Mouse (Mus musculus) forebrain, embryonic 16.5 days (tissue): ENCODE measurements around the gene Inhba. TPM values are rescaled to one million over a fixed set of nuclear protein-coding genes. Genes with fewer than 3 reads are reported as not detected.

Source experiments
- ATAC-seq: fragments of 200-750 bp; cut with Nextera tagmentation; 2 replicates; pipeline ENCODE4 v1.8.0; 2017; ENCODE audit warnings: mild to moderate bottlenecking, moderate library complexity
- H3K27ac ChIP-seq: fragments of 300-500 bp; sonication (generic); 2 replicates; pipeline ENCODE4 v1.5.1; 2014; ENCODE audit warnings: low read length, control low read depth
- H3K27me3 ChIP-seq: fragments of 300-500 bp; sonication (generic); replicated peaks from 2 replicates; pipeline ENCODE4 v1.6.1; 2014; ENCODE audit warnings: low read length; ENCODE audit not compliant: control insufficient read depth, insufficient read depth
- H3K36me3 ChIP-seq: fragments of 300-500 bp; sonication (generic); 2 replicates; pipeline ENCODE4 v1.6.1; 2014; ENCODE audit not compliant: control insufficient read depth, insufficient read depth
- H3K4me1 ChIP-seq: fragments of 300-500 bp; sonication (generic); replicated peaks from 2 replicates; pipeline ENCODE4 v1.6.1; 2014; ENCODE audit warnings: low read length; ENCODE audit not compliant: control insufficient read depth, insufficient read depth
- H3K4me2 ChIP-seq: fragments of 300-500 bp; sonication (generic); 2 replicates; pipeline ENCODE4 v1.6.1; 2014; ENCODE audit warnings: mild to moderate bottlenecking, low read length, control low read depth
- H3K4me3 ChIP-seq: fragments of 300-500 bp; sonication (generic); replicated peaks from 2 replicates; pipeline ENCODE4 v1.5.1; 2014; ENCODE audit warnings: mild to moderate bottlenecking, low read length, control low read depth
- H3K9ac ChIP-seq: fragments of 300-500 bp; sonication (generic); replicated peaks from 2 replicates; pipeline ENCODE4 v1.6.1; 2014; ENCODE audit warnings: low read depth, low read length, control low read depth
- H3K9me3 ChIP-seq: fragments of 300-500 bp; sonication (generic); 2 replicates; pipeline ENCODE4 v1.6.1; 2016; ENCODE audit warnings: low read length; ENCODE audit not compliant: control insufficient read depth
- WGBS: fragments of 180-500 bp; shearing (Covaris S2); extraction: QIAGEN DNeasy Blood & Tissue Kit; methylation state at CpG from one replicate; pipeline ENCODE4 v1.1.7; 2014; 5-methylcytosine and 5-hydroxymethylcytosine counted together
- polyA plus RNA-seq: library from polyadenylated mRNA; unstranded; fragments of >200 nt; fragmentation: Nextera tagmentation; extraction: Ambion mirVana; gene quantifications from 2 replicates; pipeline ENCODE4 v1.2.1, GENCODE M21; 2015

Inhba gene
- polyA plus RNA-seq, 1 experiment from 2014 or later, result 10.3 TPM

DNA sequence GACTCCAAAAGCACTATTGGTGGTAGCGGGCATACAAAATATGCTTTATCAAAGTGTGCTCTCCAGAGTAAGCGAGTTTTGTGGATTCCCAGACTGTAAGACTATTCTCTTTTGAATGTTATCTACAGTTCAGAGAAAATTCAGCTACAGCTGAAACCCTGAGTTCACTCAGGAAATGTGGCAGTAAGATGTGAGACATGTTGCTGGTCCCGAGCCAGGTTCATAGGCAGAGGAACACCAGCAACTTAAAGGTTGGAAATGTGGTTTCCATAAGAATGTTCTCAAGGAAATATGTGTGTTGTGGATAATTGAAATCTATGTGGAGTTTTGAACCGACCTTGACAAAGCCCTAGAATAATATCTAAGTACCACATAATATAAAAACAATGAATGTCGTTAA is 65.6 kb downstream of the Inhba start:
- H3K9ac ChIP-seq, result no peak overlapping the region
- H3K4me3 ChIP-seq, result no peak overlapping the region
- WGBS, result 83% methylated on average over 5 of the region's 5 CpGs

DNA sequence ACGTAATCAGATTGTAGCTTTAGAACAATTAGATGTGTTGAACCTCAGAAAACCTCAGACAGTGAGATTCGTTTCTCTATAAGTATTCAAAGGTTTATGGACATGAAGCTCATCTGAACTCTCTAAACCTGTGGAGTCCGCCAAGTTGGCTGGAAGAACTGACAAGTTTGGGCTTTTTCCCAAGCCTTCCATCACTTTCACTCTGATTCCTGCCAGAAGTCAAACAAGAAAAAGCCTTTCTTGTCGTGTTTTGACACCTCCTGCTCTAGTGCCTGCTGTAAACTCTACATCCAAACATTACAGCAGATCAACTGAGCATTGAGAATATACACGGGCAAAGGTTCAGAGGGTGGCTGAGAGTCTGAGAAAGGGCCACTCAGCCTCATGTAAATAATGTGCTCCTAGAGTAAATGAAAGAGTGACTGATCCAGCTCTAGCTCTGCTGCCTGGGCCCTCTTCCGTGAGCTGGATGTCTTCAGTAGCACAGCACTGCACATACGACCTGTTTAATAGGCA is 66.6 kb downstream of the Inhba start:
- ATAC-seq, result peak; percentile 40
- Histone ChIP-seq H3K4me3 (no peak overlapping the region), H3K27me3 (no peaks in the 10 kb centered on the region), H3K9me3 (no peaks in the 10 kb centered on the region), H3K36me3 (no peaks in the 10 kb centered on the region), H3K27ac (no peak overlapping the region), H3K9ac (no peak overlapping the region), H3K4me1 (0 out of 2 replicates have a peak, but pooled peaks cover 3% of the 10 kb centered on the region), H3K4me2 (no peak overlapping the region)
- WGBS, result 49% methylated on average over 7 of the region's 7 CpGs

More for the DNA sequence above, 65.6 kb downstream of the Inhba start:
- ATAC-seq, result no peak
- no peak overlapping the region for H3K4me2 ChIP-seq
- no peaks in the 10 kb centered on the region for H3K36me3 ChIP-seq
- no peak overlapping the region for H3K27ac ChIP-seq
- no peaks in the 10 kb centered on the region for H3K9me3 ChIP-seq
- H3K4me1 ChIP-seq, result 0 out of 2 replicates have a peak, but pooled peaks cover 3% of the 10 kb centered on the region
- H3K27me3 ChIP-seq, result no peaks in the 10 kb centered on the region

DNA sequence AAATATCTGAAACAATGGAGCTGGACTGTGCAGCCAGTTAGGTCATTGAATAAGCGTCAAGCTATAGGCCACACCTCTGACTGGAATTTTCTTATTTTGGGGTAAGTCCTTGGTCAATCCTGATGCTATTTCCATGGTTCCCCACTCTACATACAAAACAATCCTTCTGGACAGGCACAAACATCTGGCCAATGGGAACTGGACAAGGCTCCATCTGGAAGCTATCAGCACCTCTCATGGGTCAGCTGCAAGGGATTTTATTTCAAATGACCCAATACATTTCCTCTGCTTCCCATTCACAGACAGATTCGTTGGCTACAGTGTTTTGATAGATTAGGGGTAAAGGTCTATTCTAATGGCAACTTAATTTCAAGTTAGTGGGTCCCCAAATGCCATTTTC is 68.6 kb downstream of the Inhba start:
- no peak for ATAC-seq
- no peak overlapping the region for H3K27ac ChIP-seq
- H3K4me2 ChIP-seq, result no peak overlapping the region
- no peaks in the 10 kb centered on the region for H3K36me3 ChIP-seq
- no peak overlapping the region for H3K9ac ChIP-seq
- H3K9me3 ChIP-seq, result no peaks in the 10 kb centered on the region
- no peak overlapping the region for H3K4me3 ChIP-seq
- WGBS, result 59% methylated on average over 2 of the region's 2 CpGs
- H3K27me3 ChIP-seq, result no peaks in the 10 kb centered on the region
- H3K4me1 ChIP-seq, result 0 out of 2 replicates have a peak, but pooled peaks cover 3% of the 10 kb centered on the region
